Mouse (Mus musculus) cortical plate, adult 2 months (tissue): Measurements from ENCODE around the gene Hmga1.

Source experiments
- CTCF ChIP-seq: fragments of 200-500 bp; IDR thresholded peaks from 2 replicates; pipeline ENCODE4 v1.5.1; 2011; ENCODE audit warnings: mild to moderate bottlenecking, control low read depth, low read length; ENCODE audit not compliant: insufficient read depth; ENCODE audit errors: extremely low read depth
- POLR2A ChIP-seq: fragments of 200-500 bp; IDR thresholded peaks from 2 replicates; pipeline ENCODE4 v1.6.1; 2011; ENCODE audit warnings: mild to moderate bottlenecking, low read length, control low read depth; ENCODE audit not compliant: insufficient read depth; ENCODE audit errors: extremely low read depth

- TF ChIP-seq CTCF: peak; percentile 99
- no peak for TF ChIP-seq POLR2A
Observed at GRCm38 (mm10) chr17:27534718-27535117, 21.6 kb upstream of the Hmga1 start.
